8 mouse cellular contexts compared by ENCODE assay signal in genomic region chr7:132814089-132814450, GRCm38 (mm10). TPM values are rescaled to one million over a fixed set of nuclear protein-coding genes. Genes with fewer than 3 reads are reported as not detected.
DNase-seq lines count a peak whose midpoint lies in the region; ATAC-seq and TF ChIP-seq lines count a peak whose summit lies in the region.

No protein-coding gene starts in this region.

- H3K79me2 ChIP-seq in CH12.LX (replicated peaks; ENCODE audit: control insufficient read depth, extremely low read depth, insufficient read depth, poor library complexity, severe bottlenecking), result peaks cover 35% of the 10 kb centered on the region

- TF ChIP-seq POLR2A in CH12.LX (IDR thresholded peaks at IDR 0.05; ENCODE audit: low read depth, low read length), result no peak

- intact Hi-C loops in heart, postnatal 14 days (cut with DNase I), result loop anchor here (5.0 kb wide), 4 partner anchors 38 to 142 kb away; partner anchors contain the start of gene Eef1akmt2

- TF ChIP-seq RAD21 in CH12.LX (IDR thresholded peaks at IDR 0.05; ENCODE audit: low read depth, low read length), result no peak

- no peaks in the 10 kb centered on the region for H3K27me3 ChIP-seq in heart, embryonic 10.5 days (ENCODE audit: insufficient read depth, poor library complexity, severe bottlenecking)
- H3K27me3 ChIP-seq in CH12.LX (replicated peaks), result no peaks in the 10 kb centered on the region
- no peaks in the 10 kb centered on the region for H3K27me3 ChIP-seq in forebrain, postnatal 0 days (ENCODE audit: insufficient read depth, low read length)

- DNase-seq in heart, embryonic 10.5 days (ENCODE audit: low spot score), result no peak
- DNase-seq in heart, postnatal 14 days, result no peak
- DNase-seq in CH12.LX (ENCODE audit: extremely low read depth), result no peak
- no peak for DNase-seq in forebrain, postnatal 0 days
- peak; percentile 53 for DNase-seq in lung, postnatal 10 days
- DNase-seq in layer of hippocampus, postnatal 14 days (ENCODE audit: low spot score in 2 of 2), result no peak
- DNase-seq in layer of hippocampus, adult 8-10 months (ENCODE audit: low spot score in 2 of 2), result no peak
- no peak for DNase-seq in layer of hippocampus, adult 11-12 months (ENCODE audit: low spot score)

- TF ChIP-seq EP300 in CH12.LX (IDR thresholded peaks at IDR 0.05; ENCODE audit: low read length), result no peak

- ATAC-seq in forebrain, postnatal 0 days, result no peak

- no peaks in the 10 kb centered on the region for H3K9me3 ChIP-seq in heart, embryonic 10.5 days
- H3K9me3 ChIP-seq in CH12.LX (replicated peaks; ENCODE audit: low read length), result no peaks in the 10 kb centered on the region
- H3K9me3 ChIP-seq in forebrain, postnatal 0 days (ENCODE audit: low read length), result no peaks in the 10 kb centered on the region

- dilution Hi-C loops in CH12.LX (cut with MboI; ENCODE audit: extremely low pct_ligation_motif_present, extremely low pct_unique_long_range_greater_than_20kb, low sequenced_read_pairs), result no loop called here

- in situ Hi-C loops in CH12.LX (cut with MboI; ENCODE audit: low pct_ligation_motif_present, low pct_unique_long_range_greater_than_20kb, low sequenced_read_pairs), result no loop called here

- H3K9ac ChIP-seq in CH12.LX (ENCODE audit: insufficient read depth, low read depth), result peak overlapping the region; percentile 82
- H3K9ac ChIP-seq in forebrain, postnatal 0 days, result peak overlapping the region; percentile 59

- peak overlapping the region; percentile 81 for H3K4me3 ChIP-seq in heart, embryonic 10.5 days
- peak overlapping the region; percentile 65 to 82 (median 81) for H3K4me3 ChIP-seq in CH12.LX (replicated peaks in 1 of 3; ENCODE audit: low read depth in 2 of 3, low read length in 2 of 3, poor library complexity in 1 of 3)
- peak overlapping the region; percentile 69 for H3K4me3 ChIP-seq in forebrain, postnatal 0 days (ENCODE audit: low read depth, low read length)

- 0 out of 2 replicates have a peak, but pooled peaks cover 2% of the 10 kb centered on the region for H3K36me3 ChIP-seq in heart, embryonic 10.5 days
- H3K36me3 ChIP-seq in CH12.LX (replicated peaks in 1 of 2; ENCODE audit: control insufficient read depth in 1 of 2, insufficient read depth in 1 of 2, low read length in 1 of 2), result peaks cover 0 to 2% of the 10 kb centered on the region in 2 experiments
- H3K36me3 ChIP-seq in forebrain, postnatal 0 days (ENCODE audit: insufficient read depth), result no peaks in the 10 kb centered on the region

- TF ChIP-seq CTCF in CH12.LX (conservative IDR thresholded peaks at IDR 0.05 in 1 of 2, IDR thresholded peaks at IDR 0.05 in 1 of 2; ENCODE audit: low read depth in 2 of 2, low read length in 2 of 2), result no peak
- no peak; the same call in 1 of the 2 replicates for TF ChIP-seq CTCF in forebrain, postnatal 0 days (IDR thresholded peaks at IDR 0.05; ENCODE audit: low read depth)

- 1% methylated on average over 7 of the region's 7 CpGs for WGBS in heart, embryonic 10.5 days
- 1% methylated on average over 7 of the region's 7 CpGs for whole genome bisulfite sequencing in forebrain, postnatal 0 days

- peaks cover 53% of the 10 kb centered on the region for H3K4me1 ChIP-seq in heart, embryonic 10.5 days
- H3K4me1 ChIP-seq in CH12.LX (ENCODE audit: control insufficient read depth in 1 of 2, insufficient read depth in 2 of 2), result peaks cover 7 to 54% of the 10 kb centered on the region in 2 experiments
- H3K4me1 ChIP-seq in forebrain, postnatal 0 days (ENCODE audit: insufficient read depth), result peaks cover 4% of the 10 kb centered on the region; the same call in 1 of the 2 replicates

- H3K27ac ChIP-seq in heart, embryonic 10.5 days, result peak overlapping the region; percentile 94
- peak overlapping the region; percentile 71; the same call in 1 of the 2 replicates for H3K27ac ChIP-seq in CH12.LX (ENCODE audit: insufficient read depth, low read depth)
- H3K27ac ChIP-seq in forebrain, postnatal 0 days (ENCODE audit: low read depth, low read length), result 0 out of 2 replicates have a peak overlapping the region, but pooled peaks have one; percentile 80

- peak overlapping the region; percentile 74 for H3K4me2 ChIP-seq in CH12.LX (ENCODE audit: insufficient read depth, low read depth, poor library complexity, severe bottlenecking)
- peak overlapping the region; percentile 90 for H3K4me2 ChIP-seq in forebrain, postnatal 0 days (ENCODE audit: low read depth)

TF ChIP-seq in CH12.LX, 34 proteins besides CTCF, POLR2A, EP300 and RAD21:
- TF ChIP-seq MYC (IDR thresholded peaks at IDR 0.05; ENCODE audit: low read depth, low read length) (0 out of 2 replicates have a peak, but pooled peaks have one; percentile 7), JUND (conservative IDR thresholded peaks at IDR 0.05; ENCODE audit: low read depth, low read length) (no peak), MAX (IDR thresholded peaks at IDR 0.05; ENCODE audit: low read length) (no peak), CHD1 (IDR thresholded peaks at IDR 0.05; ENCODE audit: low read depth, low read length) (no peak)

RNA-seq across cellular contexts. Expression of gene Fam53b, which starts 0.4 kb away (rescaled TPM):
- 17.7 and 18.4 TPM in 2 replicates for polyA plus RNA-seq in heart, embryonic 10.5 days (2016; fragmentation: Nextera tagmentation; extraction: Ambion mirVana)
- 10 to 100 TPM; 29.2 to 34.1 TPM for total RNA-seq in heart, postnatal 14 days (2021)
- 21.8 and 22.1 TPM in 2 replicates for total RNA-seq in CH12.LX (2012; rRNA removed)
- total RNA-seq in CH12.LX (2014; rRNA removed), result 14.4 and 15.6 TPM in 2 replicates
- polyA plus RNA-seq in CH12.LX (2012; ENCODE audit: insufficient read length, low read depth), result 25.0 and 30.9 TPM in 2 replicates
- total RNA-seq in forebrain, postnatal 0 days (2014; rRNA removed), result 5.6 and 15.4 TPM in 2 replicates
- polyA plus RNA-seq in forebrain, postnatal 0 days (2015; fragmentation: Nextera tagmentation; extraction: Ambion mirVana), result 5.6 and 5.8 TPM in 2 replicates
- 10 to 100 TPM; 26.4 to 27.2 TPM for total RNA-seq in layer of hippocampus, postnatal 14 days (2021)
- total RNA-seq in layer of hippocampus, adult 8-10 months (2022), result 10 to 100 TPM; 48.8 to 61.1 (median 54.6) TPM

RNA-seq across cellular contexts. Expression of gene Eef1akmt2, which starts 38.4 kb away (rescaled TPM):
- polyA plus RNA-seq in heart, embryonic 10.5 days (2016; fragmentation: Nextera tagmentation; extraction: Ambion mirVana), result 44.1 and 54.1 TPM in 2 replicates
- 10 to 100 TPM in 1 of 2 experiments, 1 to 10 TPM in 1; 9.5 to 10.9 TPM for total RNA-seq in heart, postnatal 14 days (2021)
- total RNA-seq in CH12.LX (2012; rRNA removed), result 31.4 and 34.3 TPM in 2 replicates
- 87.2 and 94.8 TPM in 2 replicates for total RNA-seq in CH12.LX (2014; rRNA removed)
- polyA plus RNA-seq in CH12.LX (2012; ENCODE audit: insufficient read length, low read depth), result 35.9 and 39.8 TPM in 2 replicates
- 86.1 and 101 TPM in 2 replicates for total RNA-seq in forebrain, postnatal 0 days (2014; rRNA removed)
- 77.3 and 85.9 TPM in 2 replicates for polyA plus RNA-seq in forebrain, postnatal 0 days (2015; fragmentation: Nextera tagmentation; extraction: Ambion mirVana)
- 10 to 100 TPM; 30.8 to 36.3 TPM for total RNA-seq in layer of hippocampus, postnatal 14 days (2021)
- total RNA-seq in layer of hippocampus, adult 8-10 months (2022), result 10 to 100 TPM; 29.3 to 36.5 (median 35.4) TPM

RNA-seq across cellular contexts. Expression of gene Abraxas2, which starts 45.0 kb away (rescaled TPM):
- 26.9 and 28.0 TPM in 2 replicates for polyA plus RNA-seq in heart, embryonic 10.5 days (2016; fragmentation: Nextera tagmentation; extraction: Ambion mirVana)
- total RNA-seq in heart, postnatal 14 days (2021), result 10 to 100 TPM; 19.2 to 20.8 TPM
- total RNA-seq in CH12.LX (2012; rRNA removed), result 20.5 and 21.3 TPM in 2 replicates
- 26.7 and 28.4 TPM in 2 replicates for total RNA-seq in CH12.LX (2014; rRNA removed)
- polyA plus RNA-seq in CH12.LX (2012; ENCODE audit: insufficient read length, low read depth), result 20.1 and 20.3 TPM in 2 replicates
- total RNA-seq in forebrain, postnatal 0 days (2014; rRNA removed), result 36.8 and 38.2 TPM in 2 replicates
- 21.1 and 32.9 TPM in 2 replicates for polyA plus RNA-seq in forebrain, postnatal 0 days (2015; fragmentation: Nextera tagmentation; extraction: Ambion mirVana)
- total RNA-seq in layer of hippocampus, postnatal 14 days (2021), result 10 to 100 TPM; 26.4 to 29.6 TPM
- 10 to 100 TPM; 27.3 to 32.3 (median 29.8) TPM for total RNA-seq in layer of hippocampus, adult 8-10 months (2022)
